Mouse (Mus musculus) left cerebral cortex, postnatal 36 days (tissue): Measurements from ENCODE around the gene Dcaf8. TPM values are rescaled to one million over a fixed set of nuclear protein-coding genes. Genes with fewer than 3 reads are reported as not detected.
A peak's percentile ranks its signal among the peaks of the same experiment; 100 is the strongest.

ENCODE experiments used
- DNase-seq, 2 experiments: peaks; one replicate each; pipeline ENCODE4 v3.0.0; 2021 to 2022; ENCODE audit warnings: low spot score in 2 of 2, mixed read lengths in 1 of 2
- intact Hi-C: fragments of 180-260 bp; cut with DNase I; formaldehyde crosslinking; loops from one replicate; pipeline ENCODE4 v1.15.1; 2025
- total RNA-seq, 2 experiments: library from RNA; stranded (reverse); gene quantifications; 2 replicates each; pipeline ENCODE4 v1.2.3; 2021

The Dcaf8 gene
- total RNA-seq, result 100 to 1,000 TPM; 113 to 124 TPM

DNA sequence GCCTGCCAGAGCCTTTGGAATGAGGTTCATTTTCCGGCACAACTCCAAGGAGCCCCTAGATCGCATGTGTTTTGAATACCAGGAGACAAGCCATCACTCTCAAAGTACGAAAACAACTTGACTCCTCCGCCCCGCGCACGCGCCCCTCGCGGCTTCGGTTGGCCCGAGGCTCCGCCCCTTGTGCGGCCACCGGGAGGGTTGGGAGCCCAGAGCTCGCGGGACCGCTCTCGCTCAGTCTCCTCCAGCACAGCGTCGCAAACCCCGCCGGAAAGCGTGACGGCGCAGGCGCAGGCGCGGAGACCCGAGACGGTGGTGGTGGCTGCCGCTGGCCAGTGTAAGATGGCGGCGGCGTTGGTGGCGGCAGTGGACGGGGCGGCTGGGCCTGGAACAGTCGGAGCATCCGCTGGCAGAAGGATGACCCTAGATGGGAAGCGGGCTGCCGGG lies at the start of gene Dcaf8:
Gene Dcaf8 (plus strand): TSS at position 250 of the 444 bp plus-strand sequence.
- peak; percentile 96 to 97 for DNase-seq
- intact Hi-C loops, result loop anchor here (1.0 to 5.0 kb wide), 3 partner anchors 59 to 219 kb away; partner anchors contain the start of gene Pea15a

DNA sequence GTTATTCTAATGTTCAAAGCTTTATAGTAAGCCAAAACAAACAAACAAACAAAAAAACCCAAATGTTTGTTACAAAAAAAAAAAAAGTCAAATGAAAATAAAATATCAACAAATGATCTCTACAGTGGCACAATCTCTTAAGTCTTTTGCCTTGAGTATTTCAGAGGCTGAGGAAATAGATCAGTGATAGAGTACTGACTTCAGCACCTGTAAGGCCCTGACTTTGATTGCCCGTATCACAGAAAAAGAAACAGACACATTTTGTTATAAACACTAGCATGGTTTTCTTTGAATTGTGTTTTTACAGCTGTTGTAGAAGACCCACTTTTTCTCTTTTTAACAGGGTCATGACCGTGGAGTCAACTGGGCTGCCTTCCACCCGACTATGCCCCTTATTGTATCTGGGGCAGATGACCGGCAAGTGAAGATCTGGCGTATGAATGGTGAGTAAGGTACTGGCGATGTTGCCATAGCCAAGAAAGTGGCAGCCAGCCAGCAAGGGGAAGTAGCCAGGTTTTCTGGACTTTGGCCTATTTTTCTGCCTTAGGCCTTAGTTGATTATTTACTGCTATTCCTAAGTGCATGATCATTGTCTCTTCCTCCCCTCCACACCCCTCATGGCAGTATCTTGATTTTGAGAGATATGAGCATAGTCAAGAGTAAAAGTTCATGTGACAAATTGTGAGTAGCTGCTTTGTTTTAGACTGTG lies 48.4 kb upstream of the Dcaf8 start:
- intact Hi-C loops, result no loop called here
- no peak for DNase-seq

DNA sequence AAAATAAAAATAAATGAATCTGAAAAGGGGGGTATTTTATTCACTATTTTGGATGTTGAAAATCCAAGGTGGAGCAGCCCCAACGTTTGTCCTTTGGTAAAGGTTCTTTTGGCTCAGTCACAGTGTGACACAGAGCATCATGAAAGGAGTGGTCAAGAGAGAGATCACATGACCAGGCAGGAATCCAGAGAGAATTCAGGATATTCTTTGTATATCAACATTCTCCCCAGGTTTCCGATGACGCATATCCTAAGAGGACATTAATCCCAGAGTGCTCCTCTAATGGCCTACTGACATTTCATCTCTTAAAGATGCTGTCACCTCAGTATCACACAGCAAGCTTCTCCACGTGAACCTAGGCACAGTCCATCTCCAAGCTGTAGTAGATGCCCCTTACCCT lies 44.3 kb upstream of the Dcaf8 start:
- intact Hi-C loops, result no loop called here
- DNase-seq, result no peak

DNA sequence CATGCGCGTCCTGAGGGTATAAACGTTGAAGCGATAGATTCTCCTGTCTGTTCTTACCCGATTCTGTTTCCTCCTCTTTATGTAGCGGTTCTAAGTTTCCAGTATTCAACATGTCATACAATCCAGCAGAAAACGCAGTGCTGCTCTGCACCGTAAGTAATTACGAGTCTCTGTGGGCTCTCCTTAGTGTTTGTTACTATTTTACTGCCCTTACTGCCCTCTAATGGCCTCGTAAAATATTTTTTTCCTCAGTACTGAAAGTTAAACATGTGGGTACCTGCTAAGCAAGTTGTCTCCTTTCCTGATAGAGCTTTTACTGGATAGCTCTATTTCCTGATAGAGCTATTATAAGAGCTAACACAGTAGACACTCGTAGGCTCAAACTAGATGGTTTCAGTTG lies 42.8 kb upstream of the Dcaf8 start:
- no peak for DNase-seq
- intact Hi-C loops, result no loop called here

DNA sequence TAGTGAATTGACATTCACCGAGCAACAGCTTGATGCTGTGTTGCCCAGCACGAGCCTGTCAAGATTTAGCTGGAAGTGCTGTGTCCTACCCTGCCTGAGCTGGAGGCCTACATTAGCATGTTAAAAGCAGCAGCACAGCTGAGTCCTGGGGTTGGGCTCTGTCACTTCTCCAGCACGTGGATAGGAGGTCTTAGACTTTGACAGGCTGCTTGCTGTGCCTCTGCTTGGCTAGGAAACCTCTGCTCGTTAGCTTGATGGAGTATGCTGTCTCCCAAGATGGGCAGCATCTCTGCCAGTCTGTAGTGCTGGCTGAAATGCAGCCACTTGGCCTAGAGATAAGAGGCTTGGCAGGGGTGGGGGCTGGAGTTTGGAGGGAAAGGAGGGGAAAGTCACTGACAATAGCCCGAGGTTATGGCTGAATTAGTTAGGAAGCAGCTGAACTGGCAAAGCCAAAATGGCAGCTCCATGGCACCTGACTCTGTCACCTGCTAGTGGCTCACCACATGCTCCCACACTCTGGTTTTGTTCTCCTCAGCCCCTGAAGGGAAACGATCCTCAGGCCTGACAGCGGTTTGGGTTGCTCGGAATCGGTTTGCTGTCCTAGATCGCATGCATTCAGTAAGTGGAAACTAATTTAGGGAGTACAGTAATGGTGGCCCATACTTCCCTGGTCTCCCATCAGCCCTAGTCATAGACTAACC lies 40.0 kb upstream of the Dcaf8 start:
- intact Hi-C loops, result no loop called here

DNA sequence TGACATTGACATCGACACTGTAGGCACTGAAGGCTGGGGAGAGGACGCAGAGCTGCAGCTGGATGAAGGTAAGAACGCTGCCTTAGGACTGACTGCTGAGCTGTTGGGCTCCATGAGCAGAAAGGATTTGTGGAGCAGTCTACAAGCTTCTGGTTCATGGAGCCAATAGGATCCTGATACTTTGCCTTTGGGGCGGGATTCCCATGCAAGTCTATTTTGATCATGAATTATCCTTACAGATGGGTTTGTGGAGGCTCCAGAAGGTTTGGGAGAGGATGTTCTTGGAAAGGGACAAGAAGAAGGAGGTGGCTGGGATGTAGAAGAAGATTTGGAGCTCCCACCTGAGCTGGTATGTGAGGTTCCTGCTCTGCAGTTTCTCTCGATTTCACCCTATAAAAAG lies 30.9 kb upstream of the Dcaf8 start:
- intact Hi-C loops, result no loop called here
- DNase-seq, result peak in 1 of 2 experiments; percentile 15

More for the DNA sequence above, 40.0 kb upstream of the Dcaf8 start:
- no peak for DNase-seq

DNA sequence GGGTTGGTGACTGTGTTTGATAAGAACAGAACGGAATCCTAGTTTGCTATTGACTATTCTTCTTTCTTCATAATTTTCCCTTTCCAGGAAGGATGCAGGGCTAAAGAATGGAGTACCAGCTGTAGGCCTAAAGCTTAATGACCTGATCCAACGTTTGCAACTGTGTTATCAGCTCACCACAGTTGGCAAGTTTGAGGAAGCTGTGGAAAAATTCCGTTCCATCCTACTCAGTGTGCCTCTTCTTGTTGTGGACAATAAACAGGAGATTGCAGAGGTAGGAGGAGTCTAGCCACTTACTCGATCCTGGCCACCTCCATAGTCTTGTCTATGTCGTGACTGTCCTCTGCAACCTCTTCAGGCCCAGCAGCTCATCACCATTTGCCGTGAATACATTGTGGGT lies 28.8 kb upstream of the Dcaf8 start:
- intact Hi-C loops, result no loop called here
- no peak for DNase-seq

DNA sequence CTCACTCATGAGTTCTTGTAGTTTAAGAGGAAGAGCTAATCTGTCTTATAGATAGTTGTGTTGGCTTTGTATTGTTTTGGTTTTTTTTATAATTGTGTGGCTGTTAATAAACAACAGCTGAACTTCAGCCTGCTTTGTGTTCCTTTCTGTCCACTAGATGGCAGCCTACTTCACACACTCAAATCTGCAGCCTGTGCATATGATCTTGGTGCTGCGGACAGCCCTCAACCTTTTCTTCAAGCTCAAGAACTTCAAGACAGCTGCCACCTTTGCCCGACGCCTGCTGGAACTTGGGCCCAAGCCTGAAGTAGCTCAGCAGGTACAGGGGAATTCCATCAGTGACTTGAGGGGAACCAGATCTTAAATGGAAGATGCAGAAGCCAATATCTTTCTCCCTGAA lies 28.2 kb upstream of the Dcaf8 start:
- intact Hi-C loops, result no loop called here
- no peak for DNase-seq

DNA sequence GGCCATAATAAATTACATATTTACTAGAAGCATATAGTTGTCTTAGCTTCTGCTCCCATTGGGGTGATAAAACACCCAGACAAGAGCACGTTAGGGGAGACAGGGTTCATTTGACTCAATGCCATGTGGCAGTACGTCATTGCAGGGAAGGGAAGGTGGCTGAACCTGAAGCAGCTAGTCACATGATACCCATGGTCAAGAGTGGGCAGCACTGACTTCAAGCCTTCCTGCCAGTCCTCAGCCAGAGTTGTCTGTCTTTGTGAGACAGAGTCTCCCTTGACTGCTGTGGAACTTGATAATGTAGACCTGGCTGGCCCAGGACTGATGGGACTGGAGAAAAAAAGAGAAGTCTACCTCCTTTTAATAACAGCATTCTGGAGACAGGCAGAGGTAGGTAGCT lies 25.2 kb upstream of the Dcaf8 start:
- intact Hi-C loops, result no loop called here
- no peak for DNase-seq

DNA sequence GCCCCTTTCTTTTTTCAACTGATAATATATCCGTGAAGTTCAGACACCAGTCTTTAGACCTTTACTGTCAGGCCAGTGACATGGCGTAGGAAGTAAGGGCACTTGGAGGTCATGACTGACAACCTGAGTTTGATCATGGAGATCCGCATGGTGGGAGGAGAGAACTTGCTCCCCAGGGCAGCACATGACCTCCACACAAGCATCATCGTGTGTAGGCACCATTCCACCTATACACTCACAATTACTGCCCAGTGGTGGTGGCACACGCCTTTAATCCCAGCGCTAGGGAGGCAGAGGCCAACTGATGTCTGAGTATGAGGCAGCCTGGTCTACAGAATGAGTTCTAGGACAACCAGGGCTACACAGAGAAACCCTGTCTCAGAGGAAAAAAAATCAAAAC lies 23.3 kb upstream of the Dcaf8 start:
- intact Hi-C loops, result no loop called here
- DNase-seq, result no peak

DNA sequence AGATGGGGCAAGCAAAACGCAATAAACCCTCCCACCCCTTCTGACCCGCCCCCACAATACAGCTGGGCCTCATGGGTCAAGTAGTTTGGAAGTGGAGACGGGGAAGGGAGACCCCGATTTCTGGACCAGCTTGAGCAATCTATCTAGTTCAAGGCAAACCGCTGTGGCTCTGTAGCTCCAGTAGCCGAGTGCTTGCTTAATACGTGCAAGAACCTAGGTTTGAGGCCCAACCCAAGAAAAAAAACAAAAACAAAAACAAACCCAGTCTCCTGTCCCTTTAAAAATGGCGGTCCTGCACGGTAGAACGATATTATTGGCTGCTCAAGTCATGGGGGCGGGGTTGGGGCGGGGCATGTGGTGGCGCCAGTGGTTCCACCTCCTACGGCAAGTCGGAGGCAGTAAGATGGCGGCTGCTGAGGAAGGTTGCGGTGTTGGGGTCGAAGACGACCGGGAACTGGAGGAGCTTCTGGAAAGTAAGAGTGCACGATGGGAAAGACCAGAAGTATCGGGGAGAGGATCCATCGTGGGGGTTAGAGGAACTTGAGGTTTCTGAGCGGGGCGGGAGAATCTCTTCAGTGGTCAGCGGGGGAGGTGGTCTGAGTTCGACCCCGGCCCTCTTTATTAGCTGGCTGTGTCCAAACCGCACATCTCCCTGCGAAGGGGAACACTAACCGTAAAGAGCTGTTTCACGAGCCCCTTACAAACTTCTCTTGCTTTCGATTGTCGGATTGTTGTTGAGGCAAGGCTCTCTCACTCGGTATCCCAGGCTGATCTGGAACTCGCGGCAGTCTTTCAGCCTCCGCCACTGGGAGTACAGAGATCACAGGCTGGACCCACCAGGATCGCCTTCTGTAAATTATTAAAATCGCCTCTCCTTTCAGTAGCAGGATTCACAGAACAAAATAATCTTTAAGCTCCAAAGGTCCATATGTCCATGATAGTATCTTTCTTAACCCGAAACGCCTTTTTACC lies 21.2 kb upstream of the Dcaf8 start, which contains the start of gene Pex19:
Gene Pex19 (plus strand): TSS at position 380 of the 972 bp plus-strand sequence.
- intact Hi-C loops, result loop anchor here (5.0 kb wide), 1 partner anchor 186 kb away; no protein-coding TSS in a partner anchor
- DNase-seq, result peak; percentile 80 to 82

DNA sequence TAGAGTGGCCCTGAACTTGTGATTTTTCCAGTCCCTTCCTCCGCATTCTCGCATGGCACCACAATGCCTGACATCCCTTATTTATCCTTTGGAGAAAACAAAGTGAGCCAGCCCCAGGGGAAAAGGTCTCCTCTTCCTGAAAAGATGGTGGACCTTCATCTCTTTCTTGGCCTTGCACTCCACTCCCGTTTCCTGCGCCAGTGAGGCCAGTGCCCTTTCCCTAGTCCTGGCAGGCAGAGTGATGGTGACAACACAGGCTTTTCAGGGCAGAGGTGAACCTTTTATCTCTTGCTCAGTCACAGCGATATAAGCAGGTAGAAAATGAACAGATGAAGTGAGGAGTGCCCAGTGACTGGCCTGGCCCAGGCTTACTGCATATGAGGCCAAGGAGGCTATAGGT lies 20.4 kb upstream of the Dcaf8 start:
- no peak for DNase-seq
- intact Hi-C loops, result loop anchor here (5.0 kb wide), 1 partner anchor 185 kb away; no protein-coding TSS in a partner anchor

DNA sequence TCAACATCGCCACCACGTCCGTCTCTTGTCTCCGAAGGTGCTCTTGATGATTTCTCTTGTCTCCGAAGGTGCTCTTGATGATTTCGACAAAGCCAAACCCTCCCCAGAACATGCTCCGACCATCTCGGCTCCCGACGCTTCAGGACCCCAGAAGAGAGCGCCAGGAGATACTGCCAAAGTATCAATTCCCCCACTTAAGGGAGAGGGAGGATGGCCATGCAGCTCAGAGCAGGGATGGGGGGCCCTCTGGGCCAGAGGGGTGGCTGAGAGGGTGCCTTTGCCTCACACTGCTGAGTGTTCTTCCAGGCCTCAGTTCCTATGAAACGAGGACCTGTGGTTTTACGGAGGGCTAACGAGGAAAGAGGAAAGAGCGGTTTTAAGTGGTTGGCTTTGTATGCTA lies 19.3 kb upstream of the Dcaf8 start:
- no peak for DNase-seq
- intact Hi-C loops, result loop anchor here (5.0 kb wide), 1 partner anchor 184 kb away; no protein-coding TSS in a partner anchor

DNA sequence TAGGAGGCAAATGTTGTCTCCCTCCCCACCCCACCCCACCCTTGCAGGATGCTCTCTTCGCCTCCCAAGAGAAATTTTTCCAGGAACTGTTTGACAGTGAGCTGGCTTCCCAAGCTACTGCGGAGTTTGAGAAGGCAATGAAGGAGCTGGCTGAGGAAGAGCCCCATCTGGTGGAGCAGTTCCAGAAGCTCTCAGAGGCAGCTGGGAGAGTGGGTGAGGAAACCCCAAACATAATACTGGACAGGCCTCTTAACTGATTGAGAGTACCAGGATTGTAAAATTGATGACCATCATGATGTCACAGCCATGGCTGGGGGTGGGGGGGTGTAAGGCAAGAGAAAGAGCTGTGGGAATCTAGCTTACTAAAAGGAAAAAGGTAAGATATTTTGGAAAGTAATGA lies 18.8 kb upstream of the Dcaf8 start:
- intact Hi-C loops, result loop anchor here (5.0 kb wide), 1 partner anchor 183 kb away; no protein-coding TSS in a partner anchor
- no peak for DNase-seq

DNA sequence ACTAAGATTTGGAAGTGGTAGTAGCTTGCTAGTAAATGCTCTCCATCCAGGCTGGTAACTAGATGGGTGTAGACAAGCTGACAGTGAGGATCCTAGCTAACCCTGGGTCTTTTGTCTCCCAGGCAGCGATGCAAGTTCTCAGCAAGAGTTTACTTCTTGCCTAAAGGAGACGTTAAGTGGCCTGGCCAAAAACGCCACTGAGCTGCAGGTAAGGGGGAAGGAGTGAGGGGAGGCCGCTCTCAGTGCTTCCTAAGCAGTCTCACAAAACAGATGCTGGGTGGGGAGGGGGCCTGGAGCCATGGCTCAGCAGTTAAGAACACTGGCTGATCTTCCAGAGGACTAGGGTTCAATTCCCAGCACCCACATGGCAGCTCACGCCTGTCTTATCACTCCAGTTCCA lies 18.1 kb upstream of the Dcaf8 start:
- intact Hi-C loops, result loop anchor here (5.0 kb wide), 1 partner anchor 183 kb away; no protein-coding TSS in a partner anchor

DNA sequence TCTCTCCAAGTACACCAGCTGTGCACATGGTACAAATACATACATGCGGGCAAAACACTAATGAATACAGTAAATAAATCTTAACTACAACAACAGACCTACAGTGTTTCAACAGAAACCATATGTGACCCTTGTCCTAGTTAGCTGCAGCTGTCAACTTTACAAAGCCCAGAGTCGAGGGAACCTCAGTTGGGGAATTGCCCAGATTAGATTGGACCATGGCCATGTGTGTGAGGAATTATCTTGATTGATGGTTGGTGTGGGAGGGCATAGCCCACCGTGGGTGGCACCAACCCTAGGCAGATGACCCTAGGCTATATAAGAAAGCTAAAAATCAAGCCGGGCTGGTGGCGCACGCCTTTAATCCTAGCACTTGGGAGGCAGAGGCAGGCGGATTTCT lies 15.6 kb upstream of the Dcaf8 start:
- DNase-seq, result no peak
- intact Hi-C loops, result no loop called here

More for the DNA sequence above, 18.1 kb upstream of the Dcaf8 start:
- DNase-seq, result no peak

DNA sequence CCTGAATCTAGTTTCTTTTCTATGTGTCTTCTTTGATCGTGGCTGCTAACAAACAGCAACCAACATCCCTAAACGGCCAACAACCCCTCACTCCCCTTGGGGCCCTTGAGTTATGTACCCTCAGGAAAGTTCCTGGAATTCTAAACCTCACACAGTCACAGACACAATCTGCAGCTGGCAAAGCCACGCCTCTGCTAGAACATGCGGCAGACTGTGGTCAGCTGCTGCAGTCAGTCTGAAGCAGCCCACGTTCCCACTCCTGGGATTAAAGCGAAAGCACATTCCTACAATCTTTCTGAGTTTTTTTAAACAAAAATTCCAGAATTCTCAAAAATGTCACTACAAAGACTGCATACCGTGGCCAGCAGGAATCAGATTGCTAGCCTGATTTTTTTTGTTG lies 14.3 kb upstream of the Dcaf8 start:
- intact Hi-C loops, result no loop called here
- no peak for DNase-seq

DNA sequence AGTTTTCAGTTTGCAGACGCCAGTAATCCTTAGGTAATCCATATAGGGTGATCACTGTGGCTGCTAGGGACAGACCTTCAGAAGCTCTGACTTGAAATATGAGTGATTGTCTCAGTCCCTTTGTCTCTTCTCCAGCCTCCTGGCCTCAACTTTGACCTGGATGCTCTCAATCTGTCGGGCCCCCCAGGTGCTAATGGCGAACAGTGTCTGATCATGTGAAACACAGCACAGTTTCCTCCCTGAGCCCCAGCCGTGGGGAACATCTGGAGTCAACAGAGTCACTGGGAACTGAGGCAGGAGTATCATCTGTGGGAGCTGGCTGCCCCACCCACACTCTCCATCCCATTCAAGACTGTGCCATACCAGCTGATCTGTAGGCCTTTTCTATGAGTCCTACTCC lies 13.8 kb upstream of the Dcaf8 start:
- DNase-seq, result no peak
- intact Hi-C loops, result no loop called here

DNA sequence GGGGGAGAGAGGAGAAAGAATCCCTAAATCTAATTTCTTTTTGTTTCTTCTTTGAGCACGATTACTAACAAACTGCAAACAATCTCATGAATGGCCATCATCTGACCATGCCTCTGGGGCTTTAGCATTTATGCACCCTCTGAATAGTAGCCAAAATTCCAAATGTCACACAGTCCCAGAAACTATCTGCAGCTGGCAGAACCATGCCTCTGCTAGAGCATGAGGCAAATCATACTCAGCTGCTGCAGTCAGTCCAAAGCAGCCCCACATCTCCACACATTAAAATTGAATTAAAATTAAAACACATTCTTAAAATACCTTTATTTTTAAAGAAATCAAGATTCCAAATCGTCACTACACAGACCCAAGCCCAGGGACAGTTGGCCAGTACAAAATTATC lies 7.7 kb upstream of the Dcaf8 start:
- intact Hi-C loops, result no loop called here
- DNase-seq, result no peak

DNA sequence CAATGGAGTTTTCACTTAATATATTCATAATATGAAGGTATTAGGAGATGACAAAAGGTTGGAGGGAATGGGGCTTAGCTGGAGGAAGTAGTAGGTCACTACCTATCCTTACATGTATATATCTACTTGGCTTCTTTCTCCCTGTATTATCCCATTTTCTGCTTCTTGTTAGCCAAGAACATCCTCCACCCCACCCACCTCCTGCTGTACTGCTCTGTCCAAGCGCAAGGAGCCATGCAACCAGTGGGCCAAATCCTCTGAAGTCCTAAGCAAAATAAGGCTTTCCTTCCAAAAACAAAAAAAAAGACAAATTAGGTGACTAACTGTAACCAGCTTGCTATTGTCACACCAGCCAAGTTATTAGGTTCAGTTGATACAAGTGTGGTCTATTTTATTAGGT lies 7.1 kb upstream of the Dcaf8 start:
- intact Hi-C loops, result no loop called here
- no peak for DNase-seq
